Mouse (Mus musculus) heart, postnatal 0 days (tissue): Measurements from ENCODE around the gene Tmem135.

Experiments
- CTCF ChIP-seq: IDR thresholded peaks from 2 replicates; pipeline ENCODE4 v1.5.1; 2016; ENCODE audit warnings: antibody characterized with exemption, control low read depth, low read depth
- EP300 ChIP-seq: IDR thresholded peaks from 2 replicates; pipeline ENCODE4 v1.6.1; 2016; ENCODE audit warnings: antibody characterized with exemption, low read depth

DNA sequence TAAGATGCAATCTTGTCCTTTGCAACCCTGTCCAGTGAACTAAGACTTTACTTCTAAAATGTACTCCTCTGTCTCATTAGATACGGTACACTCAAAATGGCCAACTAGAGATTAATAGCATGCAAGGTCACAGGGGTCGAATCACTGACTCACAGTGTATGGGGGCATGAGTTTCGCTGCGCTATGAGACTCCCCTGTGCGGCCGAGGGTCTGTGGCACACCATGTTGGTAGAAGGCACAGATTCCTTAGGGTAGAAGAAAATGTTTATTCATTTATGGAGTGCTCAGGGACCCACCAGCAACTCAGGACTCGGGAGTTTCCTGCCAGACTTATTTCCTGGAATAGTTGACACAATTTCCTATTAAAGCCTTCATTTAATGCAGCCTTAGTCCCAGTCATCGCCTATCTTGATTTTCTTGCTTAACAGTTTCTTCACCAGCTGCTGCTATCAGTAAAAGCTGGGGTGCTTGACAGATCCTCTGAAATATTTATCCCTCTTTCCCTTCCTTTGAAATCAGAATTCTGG, 14.2 kb upstream of the Tmem135 start:
- no peak for TF ChIP-seq CTCF
- TF ChIP-seq EP300: no peak
